Mouse (Mus musculus) limb, embryonic 15.5 days (tissue): ENCODE results near the gene Tmeff1. TPM values are rescaled to one million over a fixed set of nuclear protein-coding genes. Genes with fewer than 3 reads are reported as not detected.
A peak's percentile ranks its signal among the peaks of the same experiment; 100 is the strongest.

Experiments
- ATAC-seq: fragments of 200-750 bp; cut with Nextera tagmentation; 2 replicates; pipeline ENCODE4 v1.8.0; 2017; ENCODE audit warnings: low read depth, moderate TSS enrichment; ENCODE audit not compliant: insufficient number of reproducible peaks, low FRiP score, low TSS enrichment
- H3K27ac ChIP-seq: fragments of 300-500 bp; sonication (generic); 2 replicates; pipeline ENCODE4 v1.5.1; 2015; ENCODE audit warnings: moderate library complexity, mild to moderate bottlenecking, inconsistent platforms
- H3K27me3 ChIP-seq: fragments of 300-500 bp; sonication (generic); 2 replicates; pipeline ENCODE4 v1.6.1; 2015; ENCODE audit warnings: inconsistent platforms
- H3K36me3 ChIP-seq: fragments of 300-500 bp; sonication (generic); 2 replicates; pipeline ENCODE4 v1.6.1; 2015; ENCODE audit warnings: inconsistent platforms
- H3K4me1 ChIP-seq: fragments of 300-500 bp; sonication (generic); 2 replicates; pipeline ENCODE4 v1.6.1; 2015; ENCODE audit warnings: inconsistent platforms
- H3K4me2 ChIP-seq: fragments of 300-500 bp; sonication (generic); 2 replicates; pipeline ENCODE4 v1.6.1; 2015; ENCODE audit warnings: mild to moderate bottlenecking, inconsistent platforms
- H3K4me3 ChIP-seq: fragments of 300-500 bp; sonication (generic); 2 replicates; pipeline ENCODE4 v1.5.1; 2015; ENCODE audit warnings: mild to moderate bottlenecking, inconsistent platforms
- H3K9ac ChIP-seq: fragments of 300-500 bp; sonication (generic); 2 replicates; pipeline ENCODE4 v1.6.1; 2015; ENCODE audit warnings: inconsistent platforms
- H3K9me3 ChIP-seq: fragments of 300-500 bp; sonication (generic); 2 replicates; pipeline ENCODE4 v1.6.1; 2016; ENCODE audit warnings: inconsistent platforms
- WGBS: fragments of 180-500 bp; shearing (Covaris S2); methylation state at CpG from one replicate; pipeline ENCODE4 v1.1.7; 2015; 5-methylcytosine and 5-hydroxymethylcytosine counted together
- polyA plus RNA-seq: library from polyadenylated mRNA; unstranded; fragments of >200 nt; fragmentation: Nextera tagmentation; extraction: Ambion mirVana; gene quantifications from 2 replicates; pipeline ENCODE4 v1.2.1, GENCODE M21; 2015

The Tmeff1 gene
- 25.3 and 40.1 TPM in 2 replicates for polyA plus RNA-seq

- no peaks in the 10 kb centered on the region for H3K27me3 ChIP-seq
- H3K4me2 ChIP-seq = peak within 1 kb of the TSS; percentile 86
- H3K36me3 ChIP-seq = no peaks in the 10 kb centered on the region
- peak within 1 kb of the TSS; percentile 84 for H3K27ac ChIP-seq
- H3K4me3 ChIP-seq = peak within 1 kb of the TSS; percentile 83
- peak within 1 kb of the TSS; percentile 68 for H3K9ac ChIP-seq
- H3K4me1 ChIP-seq = peaks cover 13% of the 10 kb centered on the region
- peak; percentile 81 for ATAC-seq
- no peaks in the 10 kb centered on the region for H3K9me3 ChIP-seq
- 1% methylated on average over 56 of the region's 64 CpGs for WGBS
Measured at GRCm38 (mm10) chr4:48584421-48585240, at the start of gene Tmeff1. Gene Tmeff1 (plus strand): TSS chr4:48585174.

DNA sequence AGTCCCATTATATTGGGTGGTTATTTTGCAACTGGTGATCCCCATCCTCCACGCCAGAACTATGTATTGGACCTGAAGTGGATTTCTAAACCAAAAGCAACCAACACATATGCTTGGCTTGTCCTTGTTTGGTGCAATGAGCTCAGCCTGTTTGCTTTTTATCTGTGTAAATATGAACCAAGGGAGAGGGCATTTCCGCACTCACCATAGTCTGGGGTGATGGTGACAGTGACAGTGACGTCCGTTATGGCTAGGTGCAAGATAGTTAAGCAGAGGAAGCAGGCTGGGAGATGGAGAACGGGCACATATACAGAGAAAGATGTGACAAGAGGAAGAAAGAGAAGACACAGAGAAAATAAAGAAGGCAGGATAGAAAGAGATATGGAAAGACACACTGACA, 48.7 kb upstream of the Tmeff1 start:
- ATAC-seq = no peak

GRCm38 (mm10) chr4:48537024-48537423, 48.0 kb upstream of the Tmeff1 start:
- Histone ChIP-seq H3K27me3 (no peaks in the 10 kb centered on the region), H3K4me3 (no peak overlapping the region), H3K4me1 (peaks cover 8% of the 10 kb centered on the region), H3K27ac (no peak overlapping the region), H3K9ac (no peak overlapping the region), H3K9me3 (no peaks in the 10 kb centered on the region), H3K36me3 (no peaks in the 10 kb centered on the region), H3K4me2 (no peak overlapping the region)
- WGBS = 80% methylated on average over 5 of the region's 5 CpGs
- ATAC-seq = no peak

More for the DNA sequence above, 48.7 kb upstream of the Tmeff1 start:
- 82% methylated on average over 5 of the region's 5 CpGs for WGBS
- Histone ChIP-seq H3K36me3 (no peaks in the 10 kb centered on the region), H3K9ac (no peak overlapping the region), H3K9me3 (no peaks in the 10 kb centered on the region), H3K4me1 (peaks cover under 1% of the 10 kb centered on the region; the same call in 1 of the 2 replicates), H3K4me3 (no peak overlapping the region), H3K27me3 (no peaks in the 10 kb centered on the region), H3K4me2 (no peak overlapping the region), H3K27ac (no peak overlapping the region)

- no peak for ATAC-seq
Measured at GRCm38 (mm10) chr4:48538581-48538980, 46.4 kb upstream of the Tmeff1 start.

GRCm38 (mm10) chr4:48539841-48540575, 45.0 kb upstream of the Tmeff1 start, which contains the start of gene Msantd3:
Gene Msantd3 (plus strand): TSS chr4:48539935.
- WGBS = under 1% methylated on average over 58 of the region's 86 CpGs
- peak within 1 kb of the TSS; percentile 85 for H3K27ac ChIP-seq
- H3K9ac ChIP-seq = peak within 1 kb of the TSS; percentile 98
- H3K9me3 ChIP-seq = no peaks in the 10 kb centered on the region
- H3K4me2 ChIP-seq = peak within 1 kb of the TSS; percentile 65
- peaks cover 9% of the 10 kb centered on the region for H3K4me1 ChIP-seq
- peak within 1 kb of the TSS; percentile 75 for H3K4me3 ChIP-seq
- H3K27me3 ChIP-seq = no peaks in the 10 kb centered on the region
- H3K36me3 ChIP-seq = no peaks in the 10 kb centered on the region
- ATAC-seq = peak; percentile 68

More at GRCm38 (mm10) chr4:48538581-48538980, 46.4 kb upstream of the Tmeff1 start:
- Histone ChIP-seq H3K4me2 (no peak overlapping the region), H3K9me3 (no peaks in the 10 kb centered on the region), H3K4me1 (peaks cover 9% of the 10 kb centered on the region), H3K9ac (no peak overlapping the region), H3K27me3 (no peaks in the 10 kb centered on the region), H3K4me3 (no peak overlapping the region), H3K36me3 (no peaks in the 10 kb centered on the region), H3K27ac (no peak overlapping the region)
- 88% methylated on average over 2 of the region's 2 CpGs for WGBS

DNA sequence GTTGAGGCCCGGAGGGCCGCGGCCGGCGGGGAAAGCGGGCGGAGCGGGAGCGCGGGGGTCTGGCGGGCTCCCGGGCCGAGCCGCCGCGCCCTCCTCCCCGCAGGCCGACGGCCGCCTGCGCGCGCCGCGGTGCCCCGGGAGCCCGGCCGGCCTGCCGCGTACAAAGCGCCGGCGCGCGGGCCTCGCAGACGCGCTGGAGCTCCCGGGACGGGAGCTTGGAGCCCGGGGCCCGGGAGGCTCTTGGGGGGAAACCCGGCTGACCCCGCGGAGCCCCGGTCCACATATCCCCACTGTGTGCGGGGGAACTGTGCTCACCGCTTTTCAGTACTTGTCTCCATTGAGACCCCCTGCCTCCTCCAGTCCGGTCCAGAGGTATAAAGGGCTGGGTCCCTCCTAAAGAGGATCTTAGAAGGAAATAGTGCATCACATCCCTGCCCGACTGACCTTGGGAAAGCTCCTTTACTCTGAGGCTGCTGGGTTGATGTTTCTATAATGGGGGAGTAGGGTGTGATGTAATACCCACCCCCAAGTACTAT, 44.3 kb upstream of the Tmeff1 start:
- peak overlapping the region; percentile 75 for H3K4me3 ChIP-seq
- WGBS = 0% methylated on average over 18 of the region's 50 CpGs
- H3K4me2 ChIP-seq = peak overlapping the region; percentile 65
- peak; percentile 44; the same call in 1 of the 2 replicates for ATAC-seq
- H3K27me3 ChIP-seq = 0 out of 2 replicates have a peak, but pooled peaks cover 4% of the 10 kb centered on the region
- H3K36me3 ChIP-seq = no peaks in the 10 kb centered on the region
- H3K4me1 ChIP-seq = peaks cover 9% of the 10 kb centered on the region
- H3K9ac ChIP-seq = peak overlapping the region; percentile 98
- H3K9me3 ChIP-seq = no peaks in the 10 kb centered on the region
- H3K27ac ChIP-seq = peak overlapping the region; percentile 85

- ATAC-seq = no peak
- Histone ChIP-seq H3K27me3 (0 out of 2 replicates have a peak, but pooled peaks cover 7% of the 10 kb centered on the region), H3K4me3 (peak overlapping the region; percentile 75), H3K4me2 (peak overlapping the region; percentile 65), H3K27ac (no peak overlapping the region), H3K4me1 (peaks cover 9% of the 10 kb centered on the region), H3K9ac (no peak overlapping the region), H3K36me3 (no peaks in the 10 kb centered on the region), H3K9me3 (no peaks in the 10 kb centered on the region)
- WGBS = 10% methylated on average over 15 of the region's 15 CpGs
Measured at GRCm38 (mm10) chr4:48541526-48542250, 43.3 kb upstream of the Tmeff1 start.

- no peaks in the 10 kb centered on the region for H3K36me3 ChIP-seq
- no peak overlapping the region for H3K9ac ChIP-seq
- no peak overlapping the region for H3K27ac ChIP-seq
- no peak for ATAC-seq
- H3K4me3 ChIP-seq = no peak overlapping the region
- no peak overlapping the region for H3K4me2 ChIP-seq
- WGBS = 47% methylated on average over 5 of the region's 5 CpGs
- H3K27me3 ChIP-seq = 0 out of 2 replicates have a peak, but pooled peaks cover 7% of the 10 kb centered on the region
- H3K9me3 ChIP-seq = no peaks in the 10 kb centered on the region
- H3K4me1 ChIP-seq = peaks cover 14% of the 10 kb centered on the region
Measured at GRCm38 (mm10) chr4:48542351-48542750, 42.6 kb upstream of the Tmeff1 start.

DNA sequence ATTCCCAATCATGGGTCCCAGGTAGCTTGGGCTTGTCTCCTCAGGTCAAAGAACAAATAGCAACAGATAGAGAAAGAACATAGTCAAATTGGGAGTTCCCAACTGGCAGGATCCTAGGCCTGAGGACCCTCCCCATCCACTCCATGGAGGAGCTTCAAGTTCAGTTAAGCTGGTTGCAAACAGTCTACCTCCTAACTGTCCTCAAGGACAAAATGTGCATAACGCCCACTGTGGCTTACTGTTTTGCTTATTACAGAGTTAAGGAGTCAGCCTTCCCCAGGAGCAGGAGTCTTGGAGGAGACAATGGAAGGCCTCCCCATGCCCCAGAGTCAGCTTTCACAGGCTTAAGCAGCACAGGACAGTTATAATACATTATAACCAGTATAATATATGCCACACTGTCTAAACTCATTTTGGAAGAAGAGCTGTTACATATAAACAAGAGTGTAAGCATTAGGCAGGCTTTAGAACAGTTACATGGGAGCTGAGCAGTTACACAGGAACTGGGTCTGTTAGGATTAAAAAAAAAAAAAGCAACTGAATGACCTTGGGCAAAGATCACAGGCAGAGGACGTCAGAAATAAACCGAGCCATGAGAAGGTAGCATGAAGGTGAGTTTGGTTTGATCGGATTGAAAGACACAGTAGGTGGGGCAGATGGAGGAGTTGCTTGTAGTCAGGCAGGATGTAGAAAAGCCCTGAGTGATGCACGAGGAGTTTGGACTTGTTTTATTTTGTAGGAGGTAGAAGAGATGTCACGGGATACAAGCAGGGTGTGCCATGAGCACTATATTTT, 41.7 kb upstream of the Tmeff1 start:
- Histone ChIP-seq H3K36me3 (no peaks in the 10 kb centered on the region), H3K4me1 (peaks cover 18% of the 10 kb centered on the region), H3K27ac (no peak overlapping the region), H3K4me3 (no peak overlapping the region), H3K4me2 (no peak overlapping the region), H3K9ac (no peak overlapping the region), H3K27me3 (0 out of 2 replicates have a peak, but pooled peaks cover 7% of the 10 kb centered on the region), H3K9me3 (no peaks in the 10 kb centered on the region)
- WGBS = 65% methylated on average over 6 of the region's 6 CpGs
- no peak for ATAC-seq

DNA sequence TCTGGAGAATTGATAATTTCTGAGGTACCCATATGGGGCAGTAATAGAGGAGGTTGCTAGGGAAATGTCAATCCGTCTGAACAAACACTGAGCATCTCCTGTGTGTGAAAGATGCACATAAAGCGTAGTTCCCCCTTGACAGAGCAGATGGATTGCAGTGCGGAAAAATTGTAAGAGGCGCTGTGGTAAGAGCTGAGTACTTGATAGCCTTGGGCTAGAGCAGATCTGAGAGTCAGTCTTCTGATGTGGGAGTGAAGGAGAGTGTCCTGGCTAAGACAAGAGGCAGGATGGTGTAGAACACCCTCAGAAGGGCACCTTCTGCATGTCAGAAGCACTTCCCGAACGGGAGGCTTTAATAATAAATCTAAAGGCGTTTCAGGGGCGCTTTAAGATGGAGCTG, 40.8 kb upstream of the Tmeff1 start:
- H3K4me1 ChIP-seq = peaks cover 26% of the 10 kb centered on the region
- no peaks in the 10 kb centered on the region for H3K36me3 ChIP-seq
- no peak for ATAC-seq
- H3K27ac ChIP-seq = no peak overlapping the region
- no peak overlapping the region for H3K4me2 ChIP-seq
- H3K27me3 ChIP-seq = 0 out of 2 replicates have a peak, but pooled peaks cover 7% of the 10 kb centered on the region
- no peaks in the 10 kb centered on the region for H3K9me3 ChIP-seq
- H3K9ac ChIP-seq = no peak overlapping the region
- WGBS = 66% methylated on average over 8 of the region's 8 CpGs
- no peak overlapping the region for H3K4me3 ChIP-seq
